Mouse (Mus musculus): ENCODE results near the gene Gm42742.

DNA sequence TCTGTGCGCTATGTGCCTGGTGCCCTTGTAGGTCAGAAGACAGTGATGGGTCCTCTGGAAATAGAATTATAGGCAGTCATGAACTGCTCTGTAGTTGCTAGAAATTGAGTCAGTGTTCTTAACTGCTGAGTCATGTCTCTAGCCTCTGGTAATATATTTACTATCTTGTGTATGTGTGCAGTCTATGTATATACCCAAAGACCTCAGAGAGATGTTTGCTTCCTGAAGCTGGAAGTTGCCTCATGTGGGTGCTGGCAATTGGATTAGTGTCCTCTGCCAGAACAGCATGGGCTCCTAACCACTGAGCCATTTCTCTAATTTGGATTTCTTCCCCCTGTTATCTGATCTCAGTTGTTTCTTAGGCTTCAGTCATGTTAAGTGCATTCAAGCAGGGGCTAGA lies 9.3 kb upstream of the Gm42742 start:
- TF ChIP-seq CTCF (IDR thresholded peaks at IDR 0.05; ENCODE audit: borderline replicate concordance, insufficient read depth, low read depth, low read length) (no peak), POLR2A (IDR thresholded peaks at IDR 0.05; ENCODE audit: borderline replicate concordance, insufficient read depth, low read length) (no peak)

All from cerebellum, adult 2 months (tissue).